Mouse (Mus musculus) cerebellum, adult 8-10 months (tissue): ENCODE data around the gene Vav1.

Source experiments
- DNase-seq: peaks from one replicate; pipeline ENCODE4 v3.0.0; 2022

Vav1 gene

GRCm38 (mm10) chr17:57283906-57284305 lies 5.0 kb downstream of the Vav1 start:
- no peak for DNase-seq

- DNase-seq = no peak
These were observed 6.2 kb downstream of the Vav1 start for GRCm38 (mm10) chr17:57285077-57285476.

- DNase-seq = no peak
These were observed 7.9 kb downstream of the Vav1 start for GRCm38 (mm10) chr17:57286718-57287355.

GRCm38 (mm10) chr17:57289252-57289651 lies 10.4 kb downstream of the Vav1 start:
- DNase-seq = no peak

GRCm38 (mm10) chr17:57290001-57290670 lies 11.2 kb downstream of the Vav1 start:
- no peak for DNase-seq

- no peak for DNase-seq
These were observed 11.8 kb downstream of the Vav1 start for GRCm38 (mm10) chr17:57290671-57291055.

- no peak for DNase-seq
These were observed 13.4 kb downstream of the Vav1 start for GRCm38 (mm10) chr17:57292302-57292701.

GRCm38 (mm10) chr17:57292968-57293367 lies 14.1 kb downstream of the Vav1 start:
- no peak for DNase-seq

GRCm38 (mm10) chr17:57295935-57296334 lies 17.0 kb downstream of the Vav1 start:
- no peak for DNase-seq

- DNase-seq = no peak
These were observed 18.1 kb downstream of the Vav1 start for GRCm38 (mm10) chr17:57297040-57297439.

GRCm38 (mm10) chr17:57305593-57305992 lies 26.7 kb downstream of the Vav1 start:
- no peak for DNase-seq

- DNase-seq = no peak
These were observed 28.2 kb downstream of the Vav1 start for GRCm38 (mm10) chr17:57307074-57307473.

- DNase-seq = no peak
These were observed 32.9 kb downstream of the Vav1 start for GRCm38 (mm10) chr17:57311801-57312200.

- no peak for DNase-seq
These were observed 48.7 kb downstream of the Vav1 start for GRCm38 (mm10) chr17:57327615-57328014.

- DNase-seq = no peak
These were observed 50.0 kb downstream of the Vav1 start for GRCm38 (mm10) chr17:57328944-57329343.

GRCm38 (mm10) chr17:57330993-57331392 lies 52.1 kb downstream of the Vav1 start:
- no peak for DNase-seq

GRCm38 (mm10) chr17:57332241-57332640 lies 53.3 kb downstream of the Vav1 start:
- DNase-seq = no peak

GRCm38 (mm10) chr17:57334001-57334760 lies 55.3 kb downstream of the Vav1 start:
- DNase-seq = no peak

GRCm38 (mm10) chr17:57334761-57335150 lies 55.9 kb downstream of the Vav1 start:
- DNase-seq = peak; percentile 77

GRCm38 (mm10) chr17:57335194-57335593 lies 56.3 kb downstream of the Vav1 start:
- DNase-seq = peak; percentile 4

GRCm38 (mm10) chr17:57335673-57336303 lies 56.9 kb downstream of the Vav1 start:
- DNase-seq = peak; percentile 80

GRCm38 (mm10) chr17:57337996-57338395 lies 59.1 kb downstream of the Vav1 start:
- DNase-seq = no peak

GRCm38 (mm10) chr17:57339298-57339697 lies 60.4 kb downstream of the Vav1 start:
- no peak for DNase-seq

- DNase-seq = no peak
These were observed 62.7 kb downstream of the Vav1 start for GRCm38 (mm10) chr17:57341568-57341967.
